Mouse (Mus musculus) MEL (cell line): ENCODE data around the gene Trim2.

Source experiments
- CTCF ChIP-seq, 3 experiments: IDR thresholded peaks in 2 of 3; conservative IDR thresholded peaks in 1 of 3; 2 replicates each; pipeline ENCODE4 v1.5.1; 2011 to 2012; ENCODE audit warnings: low read length in 3 of 3, low read depth in 2 of 3, mild to moderate bottlenecking in 2 of 3, improper control_type of control experiment in 1 of 3, inconsistent platforms in 1 of 3, mixed read lengths in 1 of 3, moderate library complexity in 1 of 3; ENCODE audit not compliant: control insufficient read depth in 1 of 3, insufficient read depth in 1 of 3, poor library complexity in 1 of 3, severe bottlenecking in 1 of 3
- EP300 ChIP-seq, 2 experiments: IDR thresholded peaks; 2 replicates each; pipeline ENCODE4 v1.6.1; 2011; ENCODE audit warnings: improper control_type of control experiment in 2 of 2, low read length in 2 of 2, low read depth in 1 of 2, mild to moderate bottlenecking in 1 of 2
- MAX ChIP-seq: IDR thresholded peaks from 2 replicates; pipeline ENCODE4 v1.6.1; 2011; ENCODE audit warnings: low read length, improper control_type of control experiment
- MAZ ChIP-seq: IDR thresholded peaks from 2 replicates; pipeline ENCODE4 v1.6.1; 2012; ENCODE audit warnings: low read depth, mild to moderate bottlenecking, inconsistent platforms, low read length, improper control_type of control experiment
- POLR2AphosphoS5 ChIP-seq: IDR thresholded peaks from 2 replicates; pipeline ENCODE4 v1.6.1; 2012; ENCODE audit warnings: low read depth, borderline replicate concordance, mild to moderate bottlenecking, inconsistent platforms, low read length, moderate library complexity, mixed read lengths
- RCOR1 ChIP-seq: IDR thresholded peaks from 2 replicates; pipeline ENCODE4 v1.6.1; 2012; ENCODE audit warnings: low read depth, mild to moderate bottlenecking, inconsistent platforms, low read length, improper control_type of control experiment
- TBP ChIP-seq: IDR thresholded peaks from 2 replicates; pipeline ENCODE4 v1.8.0; 2011; ENCODE audit warnings: low read depth, low read length, improper control_type of control experiment

DNA sequence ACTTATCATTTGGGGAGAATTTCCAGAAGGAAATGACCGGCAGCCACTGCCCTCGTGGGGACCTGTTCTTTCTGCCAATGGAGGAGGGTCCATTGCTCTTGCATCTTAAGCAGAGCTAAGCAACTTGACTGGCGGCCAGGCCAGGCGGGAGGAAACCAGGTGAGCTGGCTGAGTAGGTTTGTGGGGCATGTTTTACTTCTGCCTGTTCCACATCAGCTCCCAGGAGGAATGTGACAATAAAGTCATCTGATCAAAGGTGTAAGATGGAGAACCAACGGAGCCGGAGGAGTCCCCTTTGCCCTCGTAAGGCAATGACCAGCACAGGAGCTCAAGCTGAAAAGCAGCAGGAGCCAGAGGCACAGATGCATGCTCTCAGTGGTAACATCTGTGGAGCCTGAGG, 35.1 kb upstream of the Trim2 start:
- no peak for TF ChIP-seq POLR2AphosphoS5
- TF ChIP-seq CTCF (IDR thresholded peaks at IDR 0.05 in 2 of 3, conservative IDR thresholded peaks at IDR 0.05 in 1 of 3; ENCODE audit: control insufficient read depth in 1 of 3, insufficient read depth in 1 of 3, low read depth in 2 of 3, low read length in 3 of 3, poor library complexity in 1 of 3, severe bottlenecking in 1 of 3), result no peak
- TF ChIP-seq TBP, result no peak
- TF ChIP-seq MAZ, result no peak
- no peak for TF ChIP-seq RCOR1
- TF ChIP-seq MAX, result no peak
- TF ChIP-seq EP300 (IDR thresholded peaks at IDR 0.05; ENCODE audit: low read depth in 1 of 2, low read length in 2 of 2), result no peak
